Mouse (Mus musculus) frontal cortex, postnatal 36 days (tissue): Measurements from ENCODE around the gene Disp3.

Source experiments
- DNase-seq, 2 experiments: peaks; one replicate each; pipeline ENCODE4 v3.0.0; 2022; ENCODE audit warnings: low spot score in 2 of 2

Disp3 gene

GRCm38 (mm10) chr4:148287476-148288054 lies at the start of gene Disp3:
Disp3 (minus strand) TSS chr4:148287965.
- DNase-seq: no peak

- no peak for DNase-seq
These were observed 42.5 kb upstream of the Disp3 start for GRCm38 (mm10) chr4:148330269-148330668.

GRCm38 (mm10) chr4:148329431-148329830 lies 41.7 kb upstream of the Disp3 start:
- no peak for DNase-seq

GRCm38 (mm10) chr4:148328237-148328636 lies 40.5 kb upstream of the Disp3 start:
- DNase-seq: no peak

GRCm38 (mm10) chr4:148327266-148327997 lies 39.7 kb upstream of the Disp3 start:
- DNase-seq: peak in 1 of 2 experiments; percentile 31

GRCm38 (mm10) chr4:148326791-148327190 lies 39.0 kb upstream of the Disp3 start:
- no peak for DNase-seq

- no peak for DNase-seq
These were observed 38.2 kb upstream of the Disp3 start for GRCm38 (mm10) chr4:148325951-148326350.

GRCm38 (mm10) chr4:148325057-148325456 lies 37.3 kb upstream of the Disp3 start:
- no peak for DNase-seq

- DNase-seq: peak in 1 of 2 experiments; percentile 46
These were observed 34.4 kb upstream of the Disp3 start for GRCm38 (mm10) chr4:148322152-148322551.

- DNase-seq: no peak
These were observed 31.6 kb upstream of the Disp3 start for GRCm38 (mm10) chr4:148319366-148319765.

- no peak for DNase-seq
These were observed 27.8 kb upstream of the Disp3 start for GRCm38 (mm10) chr4:148315377-148316175.

GRCm38 (mm10) chr4:148314396-148314795 lies 26.6 kb upstream of the Disp3 start:
- peak; percentile 46 to 50 for DNase-seq

- no peak for DNase-seq
These were observed 25.8 kb upstream of the Disp3 start for GRCm38 (mm10) chr4:148313601-148314000.

GRCm38 (mm10) chr4:148312296-148313116 lies 24.7 kb upstream of the Disp3 start:
- DNase-seq: no peak

GRCm38 (mm10) chr4:148310845-148311244 lies 23.1 kb upstream of the Disp3 start:
- DNase-seq: no peak

GRCm38 (mm10) chr4:148310126-148310525 lies 22.4 kb upstream of the Disp3 start:
- no peak for DNase-seq

- peak in 1 of 2 experiments; percentile 61 for DNase-seq
These were observed 18.8 kb upstream of the Disp3 start for GRCm38 (mm10) chr4:148306406-148307083.

- peak in 1 of 2 experiments; percentile 33 for DNase-seq
These were observed 11.0 kb upstream of the Disp3 start for GRCm38 (mm10) chr4:148298720-148299119.

GRCm38 (mm10) chr4:148297640-148298039 lies 9.9 kb upstream of the Disp3 start:
- DNase-seq: peak; percentile 54 to 63

- DNase-seq: no peak
These were observed 5.6 kb upstream of the Disp3 start for GRCm38 (mm10) chr4:148293319-148293718.

GRCm38 (mm10) chr4:148291849-148292248 lies 4.1 kb upstream of the Disp3 start:
- no peak for DNase-seq
